Mouse (Mus musculus) intestine, embryonic 16.5 days (tissue): ENCODE data around the gene Rfx7. TPM values are rescaled to one million over a fixed set of nuclear protein-coding genes. Genes with fewer than 3 reads are reported as not detected.

Experiments used
- ATAC-seq: fragments of 200-750 bp; cut with Nextera tagmentation; 2 replicates; pipeline ENCODE4 v1.8.0; 2017; ENCODE audit warnings: moderate TSS enrichment, moderate library complexity
- H3K27ac ChIP-seq: fragments of 300-500 bp; sonication (generic); 2 replicates; pipeline ENCODE4 v1.5.1; 2014; ENCODE audit warnings: mild to moderate bottlenecking, low read length
- H3K27me3 ChIP-seq: fragments of 300-500 bp; sonication (generic); replicated peaks from 2 replicates; pipeline ENCODE4 v1.6.1; 2014; ENCODE audit warnings: low read length, control low read depth, mixed read lengths; ENCODE audit not compliant: control insufficient read depth, insufficient read depth
- H3K36me3 ChIP-seq: fragments of 300-500 bp; sonication (generic); 2 replicates; pipeline ENCODE4 v1.6.1; 2014; ENCODE audit warnings: low read length, control low read depth; ENCODE audit not compliant: control insufficient read depth, insufficient read depth
- H3K4me1 ChIP-seq: fragments of 300-500 bp; sonication (generic); 2 replicates; pipeline ENCODE4 v1.6.1; 2014; ENCODE audit warnings: low read length, control low read depth, mixed read lengths; ENCODE audit not compliant: control insufficient read depth, insufficient read depth
- H3K4me2 ChIP-seq: fragments of 300-500 bp; sonication (generic); 2 replicates; pipeline ENCODE4 v1.6.1; 2014; ENCODE audit warnings: low read depth, low read length, control low read depth
- H3K4me3 ChIP-seq: fragments of 300-500 bp; sonication (generic); 2 replicates; pipeline ENCODE4 v1.5.1; 2014; ENCODE audit warnings: mild to moderate bottlenecking, low read length
- H3K9ac ChIP-seq: fragments of 300-500 bp; sonication (generic); 2 replicates; pipeline ENCODE4 v1.6.1; 2014; ENCODE audit warnings: low read depth, low read length
- H3K9me3 ChIP-seq: fragments of 300-500 bp; sonication (generic); 2 replicates; pipeline ENCODE4 v1.6.1; 2016; ENCODE audit warnings: low read length, control low read depth; ENCODE audit not compliant: control insufficient read depth
- WGBS: fragments of 180-500 bp; shearing (Covaris S2); extraction: QIAGEN DNeasy Blood & Tissue Kit; methylation state at CpG from one replicate; pipeline ENCODE4 v1.1.7; 2014; 5-methylcytosine and 5-hydroxymethylcytosine counted together
- polyA plus RNA-seq: library from polyadenylated mRNA; unstranded; fragments of >200 nt; fragmentation: Nextera tagmentation; extraction: Ambion mirVana; gene quantifications from 2 replicates; pipeline ENCODE4 v1.2.1, GENCODE M21; 2015

Gene Rfx7
- polyA plus RNA-seq, 1 experiment from 2014 or later = 6.3 TPM

DNA sequence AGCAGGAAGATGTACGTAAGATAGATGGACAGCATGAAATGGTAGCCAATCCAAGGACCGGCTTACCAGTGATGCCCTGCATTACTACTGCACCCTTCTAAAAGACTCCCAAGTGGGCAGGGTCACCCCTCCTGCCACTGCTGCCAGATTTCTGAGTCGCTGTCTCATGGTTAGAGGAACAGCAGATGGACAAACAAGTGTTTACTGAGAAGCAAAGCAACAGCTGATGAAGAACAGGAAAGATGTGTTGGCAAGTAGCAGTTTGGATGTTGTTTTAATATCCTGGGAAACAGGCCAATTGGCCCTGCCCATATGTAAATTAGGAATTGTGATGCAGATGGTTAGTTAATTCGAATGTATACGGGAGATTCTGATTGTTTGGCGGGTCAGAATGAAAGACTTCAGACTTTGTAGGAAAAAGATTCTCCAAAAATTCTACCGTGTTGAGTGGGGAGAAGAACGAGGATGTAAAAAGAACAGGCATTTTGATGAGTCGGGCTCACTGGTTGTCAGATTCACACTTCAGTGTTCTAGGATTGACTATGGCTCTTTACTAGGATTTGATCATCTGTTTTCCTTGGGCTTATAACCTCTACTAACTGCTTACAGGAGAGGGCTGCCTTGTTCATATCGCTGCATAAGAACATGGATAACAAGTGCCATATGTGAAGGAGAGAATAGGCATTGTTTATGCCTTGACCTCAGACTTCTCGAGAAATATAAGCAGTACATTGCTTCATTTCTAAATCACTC is 19.6 kb upstream of the Rfx7 start:
- no peaks in the 10 kb centered on the region for H3K27me3 ChIP-seq
- no peaks in the 10 kb centered on the region for H3K9me3 ChIP-seq
- 60% methylated on average over 11 of the region's 11 CpGs for WGBS
- no peak overlapping the region for H3K27ac ChIP-seq
- H3K36me3 ChIP-seq = no peaks in the 10 kb centered on the region
- ATAC-seq = no peak
- peaks cover 2% of the 10 kb centered on the region; the same call in 1 of the 2 replicates for H3K4me1 ChIP-seq
- H3K4me3 ChIP-seq = no peak overlapping the region
- H3K4me2 ChIP-seq = no peak overlapping the region
- no peak overlapping the region for H3K9ac ChIP-seq

GRCm38 (mm10) chr9:72515366-72515765 is 16.7 kb upstream of the Rfx7 start:
- Histone ChIP-seq H3K27ac (no peak overlapping the region), H3K4me1 (peaks cover 2% of the 10 kb centered on the region; the same call in 1 of the 2 replicates), H3K4me3 (no peak overlapping the region), H3K4me2 (no peak overlapping the region), H3K36me3 (no peaks in the 10 kb centered on the region), H3K9me3 (no peaks in the 10 kb centered on the region), H3K27me3 (no peaks in the 10 kb centered on the region), H3K9ac (no peak overlapping the region)
- ATAC-seq = no peak

GRCm38 (mm10) chr9:72519246-72519645 is 12.8 kb upstream of the Rfx7 start:
- Histone ChIP-seq H3K4me1 (peaks cover 2% of the 10 kb centered on the region; the same call in 1 of the 2 replicates), H3K27me3 (no peaks in the 10 kb centered on the region), H3K36me3 (no peaks in the 10 kb centered on the region), H3K27ac (no peak overlapping the region), H3K9ac (no peak overlapping the region), H3K4me3 (no peak overlapping the region), H3K9me3 (no peaks in the 10 kb centered on the region), H3K4me2 (no peak overlapping the region)
- ATAC-seq = no peak

DNA sequence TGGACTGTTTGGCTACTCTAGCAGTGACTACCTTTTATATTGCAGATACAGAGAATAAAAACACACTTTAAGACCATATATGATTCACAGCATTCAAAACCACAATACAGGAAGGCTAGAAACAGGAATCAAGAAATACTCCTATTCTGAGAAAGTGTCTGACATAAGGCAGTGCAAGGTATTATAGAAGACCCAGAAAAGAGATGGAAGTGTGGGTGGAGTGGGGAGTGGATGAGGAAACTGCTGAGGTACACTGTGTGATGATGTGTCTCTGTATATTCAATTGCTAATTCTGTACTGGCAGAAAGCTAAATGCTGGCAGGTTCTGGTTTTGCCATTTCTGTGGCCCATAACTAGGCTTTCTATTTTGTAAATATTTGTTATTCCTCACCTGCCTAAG is 11.2 kb upstream of the Rfx7 start:
- no peaks in the 10 kb centered on the region for H3K9me3 ChIP-seq
- H3K9ac ChIP-seq = no peak overlapping the region
- no peak overlapping the region for H3K27ac ChIP-seq
- no peak overlapping the region for H3K4me3 ChIP-seq
- H3K4me2 ChIP-seq = no peak overlapping the region
- no peaks in the 10 kb centered on the region for H3K4me1 ChIP-seq
- ATAC-seq = no peak
- no peaks in the 10 kb centered on the region for H3K36me3 ChIP-seq
- no peaks in the 10 kb centered on the region for H3K27me3 ChIP-seq

DNA sequence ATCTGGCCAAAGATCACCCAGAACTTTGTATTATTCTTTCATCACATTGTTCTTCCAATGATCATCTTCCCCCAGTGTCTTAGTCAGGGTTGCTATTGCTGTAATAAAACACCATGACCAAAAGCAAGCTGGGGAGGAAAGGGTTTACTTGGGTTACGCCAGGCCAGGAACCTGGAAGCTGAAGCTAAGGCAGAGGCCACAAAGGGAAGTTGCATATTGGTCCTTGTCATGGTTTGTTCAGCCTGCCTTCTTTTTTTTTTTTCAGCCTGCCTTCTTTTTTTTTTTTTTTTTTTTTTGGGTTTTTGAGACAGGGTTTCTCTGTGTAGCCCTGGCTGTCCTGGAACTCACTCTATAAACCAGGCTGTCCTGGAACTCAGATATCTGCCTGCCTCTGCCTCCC is 5.9 kb upstream of the Rfx7 start:
- no peaks in the 10 kb centered on the region for H3K36me3 ChIP-seq
- ATAC-seq = no peak
- 0 out of 2 replicates have a peak, but pooled peaks cover 3% of the 10 kb centered on the region for H3K4me1 ChIP-seq
- no peak overlapping the region for H3K27ac ChIP-seq
- no peaks in the 10 kb centered on the region for H3K27me3 ChIP-seq
- WGBS = 93% methylated on average over 1 of the region's 1 CpGs
- no peaks in the 10 kb centered on the region for H3K9me3 ChIP-seq
- no peak overlapping the region for H3K9ac ChIP-seq
- no peak overlapping the region for H3K4me2 ChIP-seq
- H3K4me3 ChIP-seq = no peak overlapping the region

DNA sequence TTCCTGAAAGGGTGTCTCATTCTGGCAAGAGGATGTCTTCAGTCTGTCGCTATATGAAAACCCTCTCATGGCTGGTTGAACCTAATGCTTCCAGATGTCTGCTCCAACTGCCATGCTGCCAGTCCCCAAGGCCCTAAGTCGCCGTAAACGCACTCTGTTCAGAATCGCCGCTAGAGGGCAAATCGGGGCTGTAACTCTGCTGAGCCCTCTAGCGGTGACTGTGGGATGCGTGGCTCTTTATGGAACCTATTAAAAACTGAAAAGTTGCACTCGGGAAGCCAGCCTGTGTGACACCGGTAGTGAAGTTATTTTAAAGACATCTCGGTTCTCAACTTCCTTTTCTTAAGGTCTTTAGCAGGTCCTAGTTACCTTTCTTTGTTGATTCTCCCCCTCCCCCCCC is 1.8 kb upstream of the Rfx7 start:
- ATAC-seq = peak; percentile 6; the same call in 1 of the 2 replicates

DNA sequence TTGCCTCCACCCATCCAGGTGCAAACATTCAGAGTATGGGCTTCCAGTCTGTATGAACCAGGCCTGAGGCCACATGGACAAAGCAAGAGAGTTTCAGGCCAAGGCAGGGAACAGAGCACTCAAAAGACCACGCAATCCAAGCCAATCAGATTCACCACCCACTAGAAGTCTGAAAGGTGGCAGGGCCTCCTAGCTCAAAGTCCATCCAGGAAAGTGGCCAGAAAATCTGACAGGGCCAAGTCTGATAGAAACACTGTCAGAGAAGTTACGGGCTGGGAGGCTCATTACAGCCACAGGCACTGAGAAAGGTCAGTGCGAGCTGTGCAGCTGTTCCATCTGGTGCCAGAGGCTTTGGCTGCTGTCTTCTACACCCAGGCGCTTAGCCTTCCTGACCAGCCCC is 1.2 kb upstream of the Rfx7 start:
- Histone ChIP-seq H3K4me2 (peak overlapping the region; percentile 88), H3K9ac (peak overlapping the region; percentile 99), H3K36me3 (no peaks in the 10 kb centered on the region), H3K27ac (peak overlapping the region; percentile 100), H3K27me3 (no peaks in the 10 kb centered on the region), H3K9me3 (no peaks in the 10 kb centered on the region), H3K4me1 (0 out of 2 replicates have a peak, but pooled peaks cover 6% of the 10 kb centered on the region), H3K4me3 (peak overlapping the region; percentile 97)
- ATAC-seq = peak; percentile 70
- WGBS = 31% methylated on average over 4 of the region's 4 CpGs

More for the DNA sequence above, 1.8 kb upstream of the Rfx7 start:
- Histone ChIP-seq H3K9me3 (no peaks in the 10 kb centered on the region), H3K9ac (no peak overlapping the region), H3K4me3 (no peak overlapping the region), H3K4me1 (0 out of 2 replicates have a peak, but pooled peaks cover 6% of the 10 kb centered on the region), H3K27ac (peak overlapping the region; percentile 100), H3K36me3 (no peaks in the 10 kb centered on the region), H3K4me2 (peak overlapping the region; percentile 11), H3K27me3 (no peaks in the 10 kb centered on the region)
- under 1% methylated on average over 12 of the region's 12 CpGs for WGBS

GRCm38 (mm10) chr9:72531291-72531995 is 597 bp upstream of the Rfx7 start:
- peak overlapping the region; percentile 100 for H3K27ac ChIP-seq
- ATAC-seq = peak; percentile 84
- peak overlapping the region; percentile 88 for H3K4me2 ChIP-seq
- no peaks in the 10 kb centered on the region for H3K9me3 ChIP-seq
- H3K27me3 ChIP-seq = no peaks in the 10 kb centered on the region
- H3K4me1 ChIP-seq = 0 out of 2 replicates have a peak, but pooled peaks cover 6% of the 10 kb centered on the region
- peak overlapping the region; percentile 99 for H3K9ac ChIP-seq
- H3K36me3 ChIP-seq = no peaks in the 10 kb centered on the region
- 1% methylated on average over 35 of the region's 35 CpGs for WGBS
- H3K4me3 ChIP-seq = peak overlapping the region; percentile 97

DNA sequence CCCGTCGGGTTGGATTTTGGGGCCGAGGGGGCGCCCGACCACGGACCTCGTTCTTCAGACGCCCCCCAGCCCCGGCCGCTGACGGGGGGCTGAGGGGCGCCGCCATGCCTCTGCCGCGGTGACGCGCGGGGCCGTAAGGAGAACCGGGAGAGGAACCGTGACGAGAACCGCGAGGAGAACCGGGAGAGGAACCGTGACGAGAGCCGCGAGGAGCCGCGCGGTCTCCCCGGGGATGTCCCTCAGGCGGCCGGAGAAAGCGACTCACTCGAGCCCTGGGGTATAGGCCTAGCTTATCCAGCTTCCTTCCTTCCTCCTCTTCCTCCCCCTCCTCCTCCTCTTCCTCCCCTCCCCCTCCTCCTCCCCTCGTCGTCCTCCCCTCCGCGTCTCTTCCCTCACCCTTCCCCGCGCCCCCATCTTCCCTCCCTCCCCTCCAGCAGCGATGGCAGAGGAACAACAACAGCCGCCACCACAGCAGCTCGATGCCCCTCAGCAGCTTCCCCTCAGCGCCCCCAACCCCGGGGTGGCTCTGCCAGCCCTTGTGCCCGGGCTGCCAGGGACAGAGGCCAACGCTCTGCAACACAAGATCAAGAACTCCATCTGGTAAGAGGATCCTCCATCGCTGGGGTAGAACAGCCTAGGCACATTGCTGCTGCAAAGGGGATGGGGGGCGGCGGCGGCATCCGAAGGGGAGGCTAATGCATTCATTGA is 495 bp downstream of the Rfx7 start:
- H3K27ac ChIP-seq = peak overlapping the region; percentile 100
- no peaks in the 10 kb centered on the region for H3K9me3 ChIP-seq
- H3K4me1 ChIP-seq = 0 out of 2 replicates have a peak, but pooled peaks cover 6% of the 10 kb centered on the region
- peak overlapping the region; percentile 99 for H3K9ac ChIP-seq
- H3K36me3 ChIP-seq = no peaks in the 10 kb centered on the region
- WGBS = 0% methylated on average over 53 of the region's 55 CpGs
- H3K4me3 ChIP-seq = peak overlapping the region; percentile 97
- no peaks in the 10 kb centered on the region for H3K27me3 ChIP-seq
- peak; percentile 30 for ATAC-seq
- peak overlapping the region; percentile 88 for H3K4me2 ChIP-seq
